Mouse (Mus musculus): ENCODE data around the gene Ift74. TPM values are rescaled to one million over a fixed set of nuclear protein-coding genes. Genes with fewer than 3 reads are reported as not detected.
"Not testable (repeated sequence)": the region's sequence is repeated elsewhere in the genome, so short reads cannot be mapped to it uniquely, and the experiment has no call there.

Ift74 gene
- total RNA-seq, 1 experiment from 2014 or later = 3.7 TPM

DNA sequence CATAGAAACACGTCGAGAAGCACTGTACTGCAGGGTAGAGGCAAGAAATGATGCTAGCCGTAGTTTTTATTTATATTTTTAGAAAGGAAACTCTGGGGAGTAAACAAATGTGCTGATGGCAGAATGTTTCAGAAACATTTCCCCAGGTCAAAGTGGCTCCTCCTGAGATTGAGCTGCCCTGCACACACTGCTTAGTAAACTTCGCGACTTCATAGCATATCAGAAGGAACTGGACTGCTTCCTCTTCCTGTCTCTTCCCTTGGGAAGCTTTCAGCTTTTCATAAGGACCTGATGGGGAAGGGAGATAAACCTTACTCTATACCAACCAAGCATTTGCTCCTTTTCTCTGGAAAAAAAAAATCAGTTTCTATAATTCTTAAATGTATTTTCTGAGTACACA is 69.0 kb downstream of the Ift74 start:
- no peak for ATAC-seq (replicated peaks; ENCODE audit: insufficient number of reproducible peaks, low FRiP score, low TSS enrichment, poor library complexity, severe bottlenecking)

DNA sequence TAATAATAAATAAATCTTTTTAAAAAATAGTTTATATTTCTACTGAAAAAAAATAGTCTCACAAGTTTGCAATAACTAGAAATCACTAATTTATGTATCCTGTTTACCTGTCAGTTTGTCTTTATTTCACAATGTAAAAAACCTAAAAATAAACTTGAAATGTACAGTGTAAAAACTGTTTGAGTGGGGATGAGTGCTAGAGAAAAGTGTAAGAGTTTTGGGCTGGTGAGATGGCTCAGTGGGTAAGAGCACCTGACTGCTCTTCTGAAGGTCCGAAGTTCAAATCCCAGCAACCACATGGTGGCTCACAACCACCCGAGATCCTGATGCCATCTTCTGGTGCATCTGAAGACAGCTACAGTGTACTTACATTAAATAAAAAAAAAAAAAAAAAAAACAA is 75.5 kb downstream of the Ift74 start:
- not testable (repeated sequence) for ATAC-seq (replicated peaks; ENCODE audit: insufficient number of reproducible peaks, low FRiP score, low TSS enrichment, poor library complexity, severe bottlenecking)

DNA sequence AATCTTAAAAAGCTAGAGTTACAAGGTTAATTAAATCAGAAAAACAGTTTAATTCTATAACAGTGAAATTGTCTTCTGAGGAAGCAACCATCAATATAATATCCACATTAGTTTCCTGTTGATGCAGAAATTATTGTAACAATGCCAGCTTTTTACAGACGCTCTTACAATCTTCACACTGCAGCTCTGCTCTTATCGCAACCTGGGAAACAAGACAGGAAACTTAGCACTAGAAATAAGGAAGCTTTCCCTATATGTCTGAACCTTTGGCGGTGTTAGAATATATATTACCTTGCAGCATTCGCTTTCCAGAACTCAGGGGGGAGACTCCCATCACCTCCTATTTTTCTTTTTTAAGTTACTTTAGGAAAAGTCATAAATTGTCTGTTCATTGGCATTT is 76.8 kb downstream of the Ift74 start:
- no peak for ATAC-seq (replicated peaks; ENCODE audit: insufficient number of reproducible peaks, low FRiP score, low TSS enrichment, poor library complexity, severe bottlenecking)

DNA sequence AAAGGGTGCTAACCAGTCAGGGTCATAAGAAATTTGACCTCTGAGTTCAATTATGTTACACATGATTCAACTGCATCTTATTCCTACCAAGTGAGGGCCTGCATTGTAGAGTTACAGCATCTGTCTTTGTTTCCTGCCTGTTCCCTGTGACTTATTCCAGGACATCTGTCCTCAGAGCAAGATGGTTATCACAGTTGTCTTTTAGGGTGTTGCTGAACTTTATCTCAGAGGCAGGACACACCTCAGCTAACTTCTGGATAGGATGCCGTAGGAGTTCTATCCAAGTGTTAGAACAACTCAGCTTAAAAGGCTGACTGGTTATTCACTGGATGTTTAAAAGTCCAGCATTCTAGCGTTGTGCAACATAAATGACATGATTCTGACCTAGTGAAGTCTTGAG is 77.9 kb downstream of the Ift74 start:
- ATAC-seq (replicated peaks; ENCODE audit: insufficient number of reproducible peaks, low FRiP score, low TSS enrichment, poor library complexity, severe bottlenecking) = no peak

DNA sequence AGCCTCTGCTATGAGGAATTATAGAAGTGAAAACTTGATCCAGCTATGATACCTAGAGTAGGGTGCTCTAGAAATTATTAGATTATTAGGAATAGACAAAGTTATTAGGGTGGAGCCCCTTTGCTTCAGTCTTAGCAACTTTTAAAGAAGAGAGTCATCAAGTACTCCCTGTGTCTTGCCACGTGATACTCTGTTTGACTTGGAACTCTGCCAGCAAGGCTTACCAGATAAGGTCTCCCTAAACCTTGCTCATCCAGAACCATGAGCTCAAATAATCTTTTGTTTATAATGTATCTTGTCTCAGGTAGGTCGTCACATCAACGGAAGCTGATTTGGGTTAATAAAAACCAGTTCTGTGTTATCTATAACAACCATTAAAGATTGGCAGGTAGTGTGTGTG is 82.1 kb downstream of the Ift74 start:
- ATAC-seq (replicated peaks; ENCODE audit: insufficient number of reproducible peaks, low FRiP score, low TSS enrichment, poor library complexity, severe bottlenecking) = no peak

DNA sequence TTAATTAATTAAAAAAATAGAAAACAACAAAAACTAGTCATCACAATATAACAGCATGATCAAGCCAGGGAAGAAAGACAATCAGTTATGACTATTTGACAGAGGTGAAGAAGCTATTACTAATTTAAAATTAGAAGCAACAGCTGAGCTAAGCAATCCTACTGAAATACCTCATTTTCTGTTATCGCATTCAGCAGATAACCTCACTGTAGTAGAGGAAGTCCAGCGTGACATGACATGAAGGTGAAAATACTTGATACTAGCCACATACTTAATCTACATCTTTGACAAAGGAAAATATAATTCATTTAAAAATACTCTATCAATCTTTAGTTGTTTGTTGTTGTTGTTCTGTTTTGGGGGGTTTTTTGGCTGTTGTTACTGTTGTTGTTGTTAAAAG is 96.7 kb downstream of the Ift74 start:
- ATAC-seq (replicated peaks; ENCODE audit: insufficient number of reproducible peaks, low FRiP score, low TSS enrichment, poor library complexity, severe bottlenecking) = no peak

DNA sequence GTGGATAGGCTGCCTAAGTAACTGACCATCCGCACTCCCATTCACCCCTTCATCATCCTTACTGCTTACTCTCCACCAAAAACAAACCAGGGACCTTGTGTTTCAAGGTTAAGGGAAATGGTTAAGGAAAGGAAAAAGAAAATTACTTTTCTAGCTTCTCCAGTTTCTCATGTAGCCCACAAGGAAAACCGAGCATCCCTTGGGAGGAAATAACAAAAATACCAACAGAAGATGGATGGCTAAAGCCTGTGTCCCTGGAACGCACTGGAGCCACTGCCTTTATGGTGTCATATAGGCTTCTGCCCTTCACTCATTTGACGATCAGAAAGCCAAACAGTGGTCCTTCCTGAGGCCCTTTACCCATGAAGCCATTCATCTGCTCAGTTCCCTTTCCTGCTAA is 97.1 kb downstream of the Ift74 start:
- no peak for ATAC-seq (replicated peaks; ENCODE audit: insufficient number of reproducible peaks, low FRiP score, low TSS enrichment, poor library complexity, severe bottlenecking)

DNA sequence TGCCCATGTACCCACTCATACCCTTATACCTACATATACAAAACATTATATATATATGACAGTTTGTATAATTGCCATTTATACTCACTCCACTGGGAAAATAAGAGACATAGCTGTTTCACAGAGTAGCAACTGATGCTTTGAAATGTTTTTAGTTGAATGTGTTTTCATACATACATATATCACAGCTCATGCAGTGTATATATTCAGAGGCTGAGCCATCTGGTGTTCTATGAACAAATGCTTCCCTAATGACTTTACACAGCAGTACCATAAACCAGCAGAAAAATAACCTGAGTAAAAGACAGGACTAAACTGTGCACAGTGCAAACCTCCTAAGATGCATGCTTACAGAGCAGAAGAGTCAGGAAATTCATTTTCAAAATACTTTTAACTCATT is 99.5 kb downstream of the Ift74 start:
- ATAC-seq (replicated peaks; ENCODE audit: insufficient number of reproducible peaks, low FRiP score, low TSS enrichment, poor library complexity, severe bottlenecking) = no peak

DNA sequence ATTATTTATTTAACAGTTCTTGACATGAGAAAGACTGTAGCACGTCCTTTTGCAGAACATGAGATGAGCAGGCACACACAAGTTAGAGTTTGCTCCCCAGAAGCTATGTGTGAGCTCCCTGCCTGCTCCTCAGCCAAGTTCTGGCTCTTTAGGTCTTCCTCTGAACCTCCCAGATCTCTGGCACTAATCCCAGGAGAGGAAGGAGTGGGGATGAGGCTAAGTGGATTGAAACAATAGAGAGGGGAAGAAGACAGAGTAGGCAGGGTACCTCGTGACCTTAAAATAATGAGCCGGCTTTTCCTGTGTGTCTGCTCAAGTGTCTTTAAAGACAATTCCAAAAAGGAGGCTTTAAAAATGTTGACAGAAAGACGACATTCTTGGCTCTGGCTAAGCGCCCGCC is 100.9 kb downstream of the Ift74 start:
- ATAC-seq (replicated peaks; ENCODE audit: insufficient number of reproducible peaks, low FRiP score, low TSS enrichment, poor library complexity, severe bottlenecking) = no peak

DNA sequence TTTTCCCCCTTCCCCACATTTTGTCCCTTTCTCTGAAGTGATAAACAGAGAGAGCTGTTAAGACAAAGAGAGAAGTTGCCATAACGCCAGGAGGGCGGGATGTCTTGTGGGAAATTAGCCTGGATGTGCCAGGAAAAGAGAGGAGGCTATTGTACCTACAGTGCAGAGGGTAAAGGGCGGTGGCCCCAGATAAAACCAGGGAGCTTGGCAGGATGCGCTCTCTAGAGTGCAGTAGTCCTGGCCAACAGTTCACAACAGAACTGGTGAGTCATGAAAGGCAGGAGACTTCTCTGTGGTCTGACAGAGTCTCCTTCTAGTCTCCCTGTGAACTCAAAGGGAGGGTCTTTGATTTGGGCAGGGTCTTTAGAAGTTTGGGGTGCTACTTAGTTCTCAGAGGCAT is 111.5 kb downstream of the Ift74 start:
- no peak for ATAC-seq (replicated peaks; ENCODE audit: insufficient number of reproducible peaks, low FRiP score, low TSS enrichment, poor library complexity, severe bottlenecking)

DNA sequence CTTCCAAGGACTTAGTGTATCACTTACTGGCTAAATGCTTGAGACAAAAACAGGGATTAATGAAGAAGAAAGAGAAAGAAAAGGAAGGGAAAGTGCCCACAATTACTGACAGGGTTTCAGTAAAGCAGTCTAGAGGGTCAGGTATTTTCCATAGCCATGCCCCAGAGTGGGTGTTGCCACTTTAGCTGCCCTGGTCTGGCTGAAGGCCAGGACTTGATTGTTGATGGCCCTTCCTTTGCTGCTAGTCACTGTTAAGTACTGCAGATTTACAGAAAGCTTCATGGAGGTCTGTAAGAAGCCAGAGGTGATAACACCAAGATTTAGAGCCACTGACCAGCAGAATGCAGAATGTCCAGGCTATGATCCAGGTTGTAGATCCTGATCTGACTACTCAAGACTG is 118.4 kb downstream of the Ift74 start:
- ATAC-seq (replicated peaks; ENCODE audit: insufficient number of reproducible peaks, low FRiP score, low TSS enrichment, poor library complexity, severe bottlenecking) = no peak

DNA sequence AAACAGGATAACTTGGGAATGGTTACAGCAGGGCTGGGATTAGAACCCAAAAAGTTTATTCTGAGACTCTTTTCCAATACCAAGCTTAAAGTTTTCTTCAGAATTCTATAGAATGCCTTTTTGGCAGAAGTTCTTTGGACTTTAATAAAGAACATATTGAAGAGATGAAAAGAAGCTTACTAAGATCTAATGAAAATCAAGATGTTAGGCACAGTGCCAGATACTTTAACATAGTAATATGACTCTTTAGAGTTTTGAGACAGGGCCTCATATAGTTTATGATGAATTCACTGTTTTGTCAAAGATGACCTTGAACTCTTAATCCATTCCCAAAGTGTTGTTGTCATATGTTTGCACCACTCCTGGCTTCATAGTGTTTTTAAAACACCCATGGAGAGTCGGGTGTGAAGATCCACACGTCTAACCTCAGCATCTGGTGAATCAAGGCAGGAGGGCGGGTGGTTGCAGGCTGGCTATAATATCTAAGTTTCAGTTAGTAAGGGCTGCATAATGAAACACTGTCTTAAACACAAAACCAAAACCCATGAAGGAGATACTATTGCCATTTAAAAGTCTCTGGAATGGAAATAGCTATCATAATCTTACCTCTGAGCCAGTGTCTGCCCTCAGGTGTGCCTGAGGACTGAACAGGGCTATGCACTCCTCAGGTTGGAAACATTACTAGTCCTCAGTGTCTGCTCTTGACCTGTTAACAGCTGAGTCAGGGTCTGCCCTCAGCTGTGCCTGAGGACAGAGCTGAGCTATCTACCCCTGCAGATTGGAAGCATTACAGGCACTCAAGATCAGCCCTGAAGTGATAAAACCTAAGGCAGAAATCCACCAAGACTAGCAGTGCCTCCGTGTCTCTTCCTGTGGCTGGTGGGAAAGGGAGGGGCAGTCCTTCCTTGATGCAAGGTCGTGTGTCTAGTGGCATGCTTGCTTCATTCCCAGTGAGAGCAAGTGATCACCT is 123.3 kb downstream of the Ift74 start:
- no peak for ATAC-seq (replicated peaks; ENCODE audit: insufficient number of reproducible peaks, low FRiP score, low TSS enrichment, poor library complexity, severe bottlenecking)

DNA sequence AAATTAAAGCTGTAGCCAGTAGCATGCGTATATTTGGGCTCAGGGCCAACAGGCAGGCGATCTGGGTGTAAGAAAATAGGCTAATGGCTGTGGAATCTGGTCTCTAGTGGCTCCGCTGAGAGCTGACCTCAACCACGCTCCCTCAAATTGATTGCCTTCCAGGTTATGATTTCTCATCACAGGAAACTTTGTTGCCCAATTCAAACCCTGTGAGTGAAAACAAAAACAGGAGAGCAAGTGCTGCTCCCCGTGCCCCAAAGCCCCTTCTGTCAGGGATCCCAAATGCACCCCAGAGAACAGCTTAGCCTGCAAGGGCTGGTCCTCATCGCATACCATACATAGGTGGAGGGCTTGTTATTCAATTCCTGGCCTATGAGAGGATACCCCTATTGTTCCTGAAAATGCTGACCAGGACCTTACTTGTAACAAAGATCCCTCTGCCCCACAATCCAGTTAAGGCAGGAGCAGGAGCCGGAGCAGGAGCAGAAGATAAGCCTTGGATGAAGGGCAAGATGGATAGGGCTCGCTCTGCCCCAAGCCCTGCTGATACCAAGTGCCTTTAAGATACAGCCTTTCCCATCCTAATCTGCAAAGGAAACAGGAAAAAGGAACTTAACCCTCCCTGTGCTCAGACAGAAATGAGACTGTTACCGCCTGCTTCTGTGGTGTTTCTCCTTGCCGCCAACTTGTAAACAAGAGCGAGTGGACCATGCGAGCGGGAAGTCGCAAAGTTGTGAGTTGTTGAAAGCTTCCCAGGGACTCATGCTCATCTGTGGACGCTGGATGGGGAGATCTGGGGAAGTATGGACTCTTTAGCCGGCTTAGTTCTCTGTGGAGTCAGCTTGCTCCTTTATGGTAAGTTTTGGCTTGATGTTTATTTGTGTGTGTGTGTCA is 124.8 kb downstream of the Ift74 start, which contains the start of gene Tek:
Gene Tek, plus strand, starts transcription at position 452 of the 894 bp plus-strand sequence.
- ATAC-seq (replicated peaks; ENCODE audit: insufficient number of reproducible peaks, low FRiP score, low TSS enrichment, poor library complexity, severe bottlenecking) = no peak

DNA sequence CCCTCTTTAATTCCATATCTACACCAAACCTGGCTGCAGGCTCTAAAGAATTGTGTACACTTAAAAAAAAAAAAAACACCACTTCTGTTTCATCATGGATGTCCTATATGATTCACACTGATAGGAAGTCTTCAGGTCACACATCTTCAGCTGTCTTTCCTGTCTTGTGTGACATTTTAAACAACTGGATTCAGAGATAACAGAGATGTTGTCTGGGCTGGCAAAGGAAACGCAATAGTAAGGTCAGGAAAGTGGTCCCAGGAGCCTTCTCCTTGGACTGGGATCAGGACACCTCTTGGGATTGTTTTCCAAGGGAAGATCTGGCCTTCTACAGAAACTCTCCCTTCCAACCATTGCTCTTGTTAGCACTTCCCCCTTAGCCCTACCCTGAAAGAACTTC is 127.5 kb downstream of the Ift74 start:
- ATAC-seq (replicated peaks; ENCODE audit: insufficient number of reproducible peaks, low FRiP score, low TSS enrichment, poor library complexity, severe bottlenecking) = no peak

Other genes starting within 250 kb of the Ift74 start
- gene Gm10306, start 57.9 kb upstream of the Ift74 start, total RNA-seq (2017) = not detected in 3 replicates
- 23.0 to 26.1 TPM (median 25.0 TPM) in 3 replicates for gene Caap1, start 57.7 kb upstream of the Ift74 start, total RNA-seq (2017)
- 81.3 to 114 TPM (median 97.6 TPM) in 3 replicates for gene Plaa, start 11.2 kb upstream of the Ift74 start, total RNA-seq (2017)
- gene Lrrc19, start 35.7 kb downstream of the Ift74 start, total RNA-seq (2017) = not detected in 3 replicates
- not detected in 3 replicates for gene Tek, start 124.8 kb downstream of the Ift74 start, total RNA-seq (2017)

Measured in monocyte, adult 5-6 weeks (primary cell).